9 mouse cellular contexts compared by ENCODE assay signal in genomic region chr1:82294102-82294501, GRCm38 (mm10). TPM values are rescaled to one million over a fixed set of nuclear protein-coding genes. Genes with fewer than 3 reads are reported as not detected.
DNase-seq lines count a peak whose midpoint lies in the region; ATAC-seq and TF ChIP-seq lines count a peak whose summit lies in the region.
"Had no signal": no experiment of that assay in that cellular context is flagged by ENCODE, and none has a peak within 500 bp of the region (broad histone marks: within the 10 kb centered on the region; RNA-seq: fewer than 3 reads in every experiment).

No protein-coding gene starts in this region.

- H3K4me2 ChIP-seq in heart, postnatal 0 days (ENCODE audit: low read depth, low read length) = no peak overlapping the region
- H3K4me2 ChIP-seq: liver, embryonic 15.5 days had no signal

- TF ChIP-seq CTCF in heart, postnatal 0 days (IDR thresholded peaks at IDR 0.05; ENCODE audit: low read depth) = peak; percentile 75

- no peak for ATAC-seq in heart, postnatal 0 days (ENCODE audit: insufficient read depth, low read depth)
- no peak for ATAC-seq in megakaryocyte-erythroid progenitor cell, adult 5-6 weeks (replicated peaks; ENCODE audit: low FRiP score, low TSS enrichment, poor library complexity, severe bottlenecking)

- peak; percentile 34 for DNase-seq in adrenal gland, postnatal 14 days
- DNase-seq in adrenal gland, adult 18-20 months (ENCODE audit: low spot score in 2 of 2) = no peak
- peak; percentile 34 to 58 for DNase-seq in left cerebral cortex, adult 18-20 months (ENCODE audit: low spot score in 2 of 2)
- DNase-seq in left cerebral cortex, postnatal 4 days = no peak
- peak; percentile 72 for DNase-seq in MN1 (ENCODE audit: low spot score)
- DNase-seq in heart, postnatal 0 days (ENCODE audit: low spot score) = peak; percentile 61
- DNase-seq in thymus, postnatal 36 days = no peak

- peaks cover 11% of the 10 kb centered on the region for H3K27me3 ChIP-seq in heart, postnatal 0 days (ENCODE audit: control insufficient read depth, insufficient read depth, low read length)

- H3K9ac ChIP-seq in heart, postnatal 0 days (replicated peaks; ENCODE audit: low read depth, low read length) = no peak overlapping the region
- H3K9ac ChIP-seq: liver, embryonic 15.5 days had no signal

- peaks cover 5% of the 10 kb centered on the region; the same call in 1 of the 2 replicates for H3K4me1 ChIP-seq in heart, postnatal 0 days (ENCODE audit: control insufficient read depth, insufficient read depth)
- H3K4me1 ChIP-seq: liver, embryonic 15.5 days had no signal

- H3K27ac ChIP-seq in heart, postnatal 0 days (ENCODE audit: low read depth) = no peak overlapping the region
- H3K27ac ChIP-seq: liver, embryonic 15.5 days had no signal

- intact Hi-C loops in left cerebral cortex, postnatal 4 days (cut with DNase I) = loop anchor here (5.0 to 10.0 kb wide), 5 partner anchors 138 to 1459 kb away; no protein-coding TSS in a partner anchor

- WGBS in heart, postnatal 0 days = 7% methylated on average over 6 of the region's 6 CpGs

- no peak overlapping the region for H3K4me3 ChIP-seq in heart, postnatal 0 days (ENCODE audit: low read depth, low read length)
- H3K4me3 ChIP-seq: liver, embryonic 15.5 days had no signal

- H3K36me3 ChIP-seq in heart, postnatal 0 days (replicated peaks; ENCODE audit: control insufficient read depth, insufficient read depth, low read length) = no peaks in the 10 kb centered on the region
- H3K36me3 ChIP-seq: liver, embryonic 15.5 days had no signal

- no peaks in the 10 kb centered on the region for H3K9me3 ChIP-seq in heart, postnatal 0 days (replicated peaks; ENCODE audit: control insufficient read depth, low read length)
- H3K9me3 ChIP-seq: liver, embryonic 15.5 days had no signal

- TF ChIP-seq EP300 in heart, postnatal 0 days (IDR thresholded peaks at IDR 0.05; ENCODE audit: low read depth) = no peak

RNA-seq across cellular contexts. Expression of gene Irs1, which starts 2.9 kb away (rescaled TPM):
- total RNA-seq in adrenal gland, postnatal 14 days (2021) = 12.5 and 15.0 TPM in 2 replicates
- total RNA-seq in adrenal gland, adult 18-20 months (2021) = 10 to 100 TPM; 11.0 to 11.8 TPM
- 10 to 100 TPM; 15.3 to 17.2 TPM for total RNA-seq in left cerebral cortex, adult 18-20 months (2021)
- total RNA-seq in left cerebral cortex, postnatal 4 days (2021) = 10 to 100 TPM; 30.5 to 30.8 TPM
- 40.0 and 66.6 TPM in 2 replicates for total RNA-seq in heart, postnatal 0 days (2014; rRNA removed; ENCODE audit: low replicate concordance)
- 4.4 and 4.7 TPM in 2 replicates for polyA plus RNA-seq in heart, postnatal 0 days (2015; fragmentation: Nextera tagmentation; extraction: Ambion mirVana)
- total RNA-seq in megakaryocyte-erythroid progenitor cell, adult 5-6 weeks (2014; fragmentation: Nextera tagmentation) = not detected in 2 replicates
- total RNA-seq in megakaryocyte-erythroid progenitor cell, adult 5-6 weeks (2017) = not detected in 2 replicates

RNA-seq across cellular contexts. Expression of gene Rhbdd1, which starts 22.1 kb away (rescaled TPM):
- total RNA-seq in adrenal gland, postnatal 14 days (2021) = 23.0 and 23.2 TPM in 2 replicates
- 10 to 100 TPM; 22.7 to 35.3 TPM for total RNA-seq in adrenal gland, adult 18-20 months (2021)
- total RNA-seq in left cerebral cortex, adult 18-20 months (2021) = 1 to 10 TPM; 6.2 to 6.6 TPM
- total RNA-seq in left cerebral cortex, postnatal 4 days (2021) = 1 to 10 TPM; 3.7 to 3.8 TPM
- total RNA-seq in heart, postnatal 0 days (2014; rRNA removed; ENCODE audit: low replicate concordance) = 10.7 and 13.2 TPM in 2 replicates
- 5.5 and 6.6 TPM in 2 replicates for polyA plus RNA-seq in heart, postnatal 0 days (2015; fragmentation: Nextera tagmentation; extraction: Ambion mirVana)
- total RNA-seq in megakaryocyte-erythroid progenitor cell, adult 5-6 weeks (2014; fragmentation: Nextera tagmentation) = 7.7 and 10.8 TPM in 2 replicates
- 7.6 and 11.2 TPM in 2 replicates for total RNA-seq in megakaryocyte-erythroid progenitor cell, adult 5-6 weeks (2017)

Comparison
In these comparisons a context has a peak if more than half of its experiments do, and no peak if none do; other contexts are left out.
1. DNase-seq: peak in adrenal gland, postnatal 14 days (single experiment), left cerebral cortex, adult 18-20 months (2 of 2), MN1 (single experiment) and heart, postnatal 0 days (single experiment); none in adrenal gland, adult 18-20 months (0 of 2), left cerebral cortex, postnatal 4 days (single experiment) and thymus, postnatal 36 days (0 of 2).
2. RNA of gene Irs1, which starts 2.9 kb away (total RNA-seq): 40.0 to 66.6 TPM in heart, postnatal 0 days, 30.5 to 30.8 TPM in left cerebral cortex, postnatal 4 days, 15.3 to 17.2 TPM in left cerebral cortex, adult 18-20 months, 12.5 to 15.0 TPM in adrenal gland, postnatal 14 days and 11.0 to 11.8 TPM in adrenal gland, adult 18-20 months; not detected in megakaryocyte-erythroid progenitor cell, adult 5-6 weeks; every median in the first group is over 10 times any median in the second.